Mouse (Mus musculus) lung, embryonic 14.5 days (tissue): ENCODE measurements around the gene Kremen2. TPM values are rescaled to one million over a fixed set of nuclear protein-coding genes. Genes with fewer than 3 reads are reported as not detected.

Experiments used
- ATAC-seq: fragments of 200-750 bp; cut with Nextera tagmentation; 2 replicates; pipeline ENCODE4 v1.8.0; 2017; ENCODE audit warnings: mild to moderate bottlenecking, moderate TSS enrichment, moderate library complexity; ENCODE audit not compliant: insufficient read depth
- DNase-seq: peaks from one replicate; pipeline ENCODE4 v3.0.0-alpha.2; 2015
- H3K27ac ChIP-seq: fragments of 300-500 bp; sonication (generic); 2 replicates; pipeline ENCODE4 v1.5.1; 2014; ENCODE audit warnings: low read depth, mild to moderate bottlenecking, moderate library complexity
- H3K27me3 ChIP-seq: fragments of 300-500 bp; sonication (generic); 2 replicates; pipeline ENCODE4 v1.6.1; 2014; ENCODE audit warnings: low read length, control low read depth; ENCODE audit not compliant: insufficient read depth
- H3K36me3 ChIP-seq: fragments of 300-500 bp; sonication (generic); 2 replicates; pipeline ENCODE4 v1.6.1; 2014; ENCODE audit warnings: control low read depth; ENCODE audit not compliant: insufficient read depth
- H3K4me1 ChIP-seq: fragments of 300-500 bp; sonication (generic); 2 replicates; pipeline ENCODE4 v1.6.1; 2014; ENCODE audit warnings: antibody characterized with exemption, control low read depth; ENCODE audit not compliant: insufficient read depth
- H3K4me2 ChIP-seq: fragments of 300-500 bp; sonication (generic); 2 replicates; pipeline ENCODE4 v1.6.1; 2014; ENCODE audit warnings: mild to moderate bottlenecking
- H3K4me3 ChIP-seq: fragments of 300-500 bp; sonication (generic); 2 replicates; pipeline ENCODE4 v1.5.1; 2014; ENCODE audit warnings: low read depth, low read length
- H3K9ac ChIP-seq: fragments of 300-500 bp; sonication (generic); 2 replicates; pipeline ENCODE4 v1.6.1; 2014
- H3K9me3 ChIP-seq: fragments of 300-500 bp; sonication (generic); 2 replicates; pipeline ENCODE4 v1.6.1; 2016; ENCODE audit warnings: low read depth, low read length, control low read depth
- CTCF ChIP-seq: IDR thresholded peaks from 2 replicates; pipeline ENCODE4 v1.5.1; 2016; ENCODE audit warnings: antibody characterized with exemption, low read depth
- WGBS: fragments of 180-500 bp; shearing (Covaris S2); extraction: QIAGEN DNeasy Blood & Tissue Kit; methylation state at CpG from one replicate; pipeline ENCODE4 v1.1.7; 2014; 5-methylcytosine and 5-hydroxymethylcytosine counted together
- polyA plus RNA-seq: library from polyadenylated mRNA; unstranded; fragments of >200 nt; fragmentation: Nextera tagmentation; extraction: Ambion mirVana; gene quantifications from 2 replicates; pipeline ENCODE4 v1.2.1, GENCODE M21; 2014

The Kremen2 gene
- polyA plus RNA-seq, 1 experiment from 2014 or later: not detected

DNA sequence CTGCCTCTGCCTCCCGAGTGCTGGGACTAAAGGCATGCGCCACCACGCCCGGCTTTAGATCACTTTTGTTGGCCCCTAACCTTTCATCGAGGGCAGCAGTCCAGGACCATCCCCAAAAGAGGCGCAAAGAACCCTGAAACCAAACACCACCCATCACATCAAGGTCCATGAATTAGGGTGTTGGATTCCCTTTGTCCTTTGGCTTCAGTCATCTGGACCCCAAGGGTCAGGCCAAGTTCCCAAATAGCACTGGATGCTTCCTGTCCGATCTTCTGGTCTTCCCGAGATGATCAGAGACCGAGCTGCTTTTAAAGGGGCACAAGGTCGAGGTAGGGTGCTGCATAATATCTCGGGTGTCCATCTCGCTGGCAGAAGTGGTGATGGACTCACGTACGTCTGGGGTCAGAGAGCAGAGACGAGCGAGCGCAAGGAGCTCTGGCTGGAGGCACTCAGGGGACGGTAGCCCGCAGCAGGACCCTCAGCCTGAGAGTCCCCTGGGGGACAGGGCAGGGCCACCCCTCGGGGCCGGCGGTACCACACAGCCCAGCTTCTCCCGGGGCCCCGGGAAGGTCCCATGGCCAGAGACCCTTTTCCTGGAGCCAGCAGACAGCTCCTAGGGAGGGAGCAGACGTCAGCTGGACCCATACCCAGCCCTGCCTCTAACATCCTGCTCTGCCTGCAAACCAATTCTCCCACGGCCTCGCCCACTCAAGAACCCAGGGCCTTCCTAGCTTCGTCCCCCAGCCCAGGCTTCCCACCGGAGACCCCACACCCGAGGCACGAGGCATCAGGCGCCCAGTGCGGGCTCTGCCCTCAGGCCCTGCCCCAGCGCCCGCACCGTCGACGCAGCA is 4.0 kb downstream of the Kremen2 start:
- Histone ChIP-seq H3K27ac (no peak overlapping the region), H3K4me1 (peaks cover 11% of the 10 kb centered on the region), H3K4me2 (no peak overlapping the region; the same call in 1 of the 2 replicates), H3K27me3 (peaks cover 60% of the 10 kb centered on the region), H3K9ac (no peak overlapping the region), H3K36me3 (peaks cover 11% of the 10 kb centered on the region), H3K4me3 (peak overlapping the region; percentile 8; the same call in 1 of the 2 replicates), H3K9me3 (no peaks in the 10 kb centered on the region)
- TF ChIP-seq CTCF: no peak
- 46% methylated on average over 38 of the region's 38 CpGs for WGBS
- DNase-seq: no peak
- no peak for ATAC-seq

DNA sequence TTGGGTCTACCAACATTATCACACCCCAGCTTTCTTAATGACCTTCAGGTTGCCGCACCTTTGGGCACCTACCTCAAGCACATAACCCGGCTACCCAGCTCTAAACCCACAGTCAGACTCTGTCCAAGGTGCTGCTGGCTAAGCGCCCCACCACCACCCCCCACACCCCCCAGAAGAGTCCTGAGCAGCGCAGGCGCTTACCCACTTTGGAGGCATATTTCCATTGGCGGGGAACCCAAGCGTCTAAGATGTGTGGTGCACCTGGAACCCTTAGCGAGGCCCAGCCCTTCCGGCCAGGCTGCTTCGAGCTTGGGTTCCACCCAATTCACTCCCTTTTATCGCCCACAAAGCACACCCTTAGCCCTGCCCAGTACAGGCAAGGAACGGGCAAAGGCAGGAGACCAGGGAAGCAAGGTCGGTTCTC is 5.0 kb downstream of the Kremen2 start, which contains the start of gene Paqr4:
Gene Paqr4, minus strand, starts transcription at position 270 of the 424 bp plus-strand sequence.
- Histone ChIP-seq H3K4me2 (peak within 1 kb of the TSS; percentile 99), H3K9ac (peak within 1 kb of the TSS; percentile 70), H3K9me3 (no peaks in the 10 kb centered on the region), H3K4me1 (peaks cover 8% of the 10 kb centered on the region), H3K36me3 (peaks cover 21% of the 10 kb centered on the region), H3K4me3 (peak within 1 kb of the TSS; percentile 72), H3K27ac (peak within 1 kb of the TSS; percentile 61), H3K27me3 (peaks cover 51% of the 10 kb centered on the region)
- no peak for DNase-seq
- TF ChIP-seq CTCF: no peak
- 6% methylated on average over 13 of the region's 13 CpGs for WGBS
- ATAC-seq: peak; percentile 9

DNA sequence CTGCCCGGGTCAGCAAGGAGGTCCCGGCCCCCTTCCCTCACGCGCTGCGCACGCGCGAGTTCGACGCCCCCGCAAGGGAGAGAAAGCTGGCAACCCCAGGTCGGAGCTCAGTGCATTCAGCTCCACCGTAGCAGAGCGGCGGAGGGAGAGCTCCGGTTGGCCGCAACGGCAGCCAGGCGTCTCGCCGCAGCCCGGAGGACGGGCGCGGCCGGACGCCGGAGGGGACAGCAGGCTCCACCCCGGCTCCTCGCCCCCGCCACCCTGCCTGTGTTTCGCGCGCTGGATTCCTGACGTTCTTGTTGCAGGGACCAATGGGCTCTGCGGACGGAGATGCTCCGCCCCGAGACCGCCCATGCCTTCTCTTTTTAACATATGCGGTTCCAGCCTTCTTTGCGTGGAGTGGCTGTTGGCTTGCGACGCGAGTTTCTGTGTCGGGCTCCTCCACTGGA is 5.5 kb downstream of the Kremen2 start:
- under 1% methylated on average over 46 of the region's 46 CpGs for WGBS
- Histone ChIP-seq H3K4me3 (peak overlapping the region; percentile 72), H3K4me1 (peaks cover 7% of the 10 kb centered on the region)

DNA sequence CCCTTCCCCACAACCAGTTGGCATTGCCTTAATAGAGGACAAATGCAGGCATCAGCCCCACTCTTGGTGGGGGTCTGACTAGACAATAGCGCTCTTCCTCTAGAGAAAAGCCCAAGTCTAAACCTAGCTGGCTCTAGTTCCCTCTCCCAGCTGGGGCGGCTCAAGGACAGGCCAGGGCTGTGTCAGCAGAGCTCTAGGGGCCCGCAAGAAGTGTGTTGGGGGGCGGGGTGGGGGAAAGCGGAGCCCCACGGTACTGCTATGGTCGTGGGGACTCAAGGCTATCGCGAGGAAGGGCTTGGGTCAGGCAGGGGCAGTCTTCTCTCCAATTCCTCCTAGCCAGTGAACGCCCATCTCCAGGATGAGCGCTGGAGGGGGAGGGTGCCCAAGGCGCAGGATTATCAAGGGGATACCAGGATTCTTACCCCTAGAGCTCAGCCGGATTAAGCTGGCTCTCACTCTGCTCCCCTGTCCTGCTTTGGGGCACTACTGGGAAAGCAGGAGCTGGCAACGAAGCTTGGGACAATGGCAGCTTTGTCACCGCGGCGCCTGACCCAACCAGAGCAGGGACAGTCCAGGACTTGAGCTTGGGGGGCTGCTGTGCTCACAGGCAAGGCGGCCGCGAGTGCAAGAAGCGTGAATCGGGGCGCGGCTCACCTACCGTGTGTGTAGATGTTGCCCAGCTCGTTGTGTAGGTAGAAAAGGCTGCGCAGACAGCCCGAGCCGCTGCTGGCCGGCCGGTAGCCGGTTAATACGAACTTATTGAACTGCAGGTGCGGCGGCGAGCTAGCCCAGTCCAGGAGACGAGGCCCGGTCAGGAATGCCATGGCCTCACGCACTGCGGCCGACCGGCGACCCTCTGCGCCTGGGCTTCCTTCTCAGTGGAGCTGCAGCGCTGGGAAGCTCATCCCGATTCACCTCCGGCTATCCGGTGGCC is 6.2 kb downstream of the Kremen2 start:
- ATAC-seq (peak; percentile 51), DNase-seq (peak; percentile 79)
- peak overlapping the region; percentile 61 for H3K27ac ChIP-seq

More for the DNA sequence above, 5.5 kb downstream of the Kremen2 start:
- Histone ChIP-seq H3K4me2 (peak overlapping the region; percentile 99), H3K9ac (peak overlapping the region; percentile 70), H3K27me3 (peaks cover 46% of the 10 kb centered on the region), H3K27ac (peak overlapping the region; percentile 61), H3K9me3 (no peaks in the 10 kb centered on the region), H3K36me3 (peaks cover 25% of the 10 kb centered on the region)
- ATAC-seq (peak; percentile 83), DNase-seq (peak; percentile 93)
- no peak for TF ChIP-seq CTCF

DNA sequence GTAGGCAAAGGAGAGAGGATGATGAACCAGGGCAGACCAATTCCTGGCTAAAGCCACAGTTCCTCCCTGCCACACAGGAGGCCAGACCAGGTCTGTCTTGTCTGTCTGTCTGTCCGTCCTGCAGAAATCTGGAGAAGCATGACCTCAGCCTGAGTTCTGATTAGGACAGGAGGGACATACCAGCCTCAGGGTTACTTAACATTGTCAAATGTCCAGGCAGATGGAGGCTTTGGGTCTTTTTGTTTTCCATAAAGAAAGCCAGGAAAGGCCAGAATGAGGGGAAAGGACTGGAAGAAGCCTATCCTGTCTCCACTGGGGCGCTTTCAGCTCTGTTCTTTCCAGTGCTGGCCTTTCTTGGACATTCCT is 6.8 kb downstream of the Kremen2 start:
- no peak for DNase-seq
- peak overlapping the region; percentile 61 for H3K27ac ChIP-seq
- WGBS: 32% methylated on average over 2 of the region's 2 CpGs

More for the DNA sequence above, 6.2 kb downstream of the Kremen2 start:
- peaks cover 30% of the 10 kb centered on the region for H3K36me3 ChIP-seq
- under 1% methylated on average over 48 of the region's 48 CpGs for WGBS
- H3K9me3 ChIP-seq: no peaks in the 10 kb centered on the region
- TF ChIP-seq CTCF: no peak
- peak overlapping the region; percentile 70 for H3K9ac ChIP-seq
- H3K27me3 ChIP-seq: peaks cover 39% of the 10 kb centered on the region
- peak overlapping the region; percentile 99 for H3K4me2 ChIP-seq
- H3K4me1 ChIP-seq: peaks cover 7% of the 10 kb centered on the region
- peak overlapping the region; percentile 72 for H3K4me3 ChIP-seq

DNA sequence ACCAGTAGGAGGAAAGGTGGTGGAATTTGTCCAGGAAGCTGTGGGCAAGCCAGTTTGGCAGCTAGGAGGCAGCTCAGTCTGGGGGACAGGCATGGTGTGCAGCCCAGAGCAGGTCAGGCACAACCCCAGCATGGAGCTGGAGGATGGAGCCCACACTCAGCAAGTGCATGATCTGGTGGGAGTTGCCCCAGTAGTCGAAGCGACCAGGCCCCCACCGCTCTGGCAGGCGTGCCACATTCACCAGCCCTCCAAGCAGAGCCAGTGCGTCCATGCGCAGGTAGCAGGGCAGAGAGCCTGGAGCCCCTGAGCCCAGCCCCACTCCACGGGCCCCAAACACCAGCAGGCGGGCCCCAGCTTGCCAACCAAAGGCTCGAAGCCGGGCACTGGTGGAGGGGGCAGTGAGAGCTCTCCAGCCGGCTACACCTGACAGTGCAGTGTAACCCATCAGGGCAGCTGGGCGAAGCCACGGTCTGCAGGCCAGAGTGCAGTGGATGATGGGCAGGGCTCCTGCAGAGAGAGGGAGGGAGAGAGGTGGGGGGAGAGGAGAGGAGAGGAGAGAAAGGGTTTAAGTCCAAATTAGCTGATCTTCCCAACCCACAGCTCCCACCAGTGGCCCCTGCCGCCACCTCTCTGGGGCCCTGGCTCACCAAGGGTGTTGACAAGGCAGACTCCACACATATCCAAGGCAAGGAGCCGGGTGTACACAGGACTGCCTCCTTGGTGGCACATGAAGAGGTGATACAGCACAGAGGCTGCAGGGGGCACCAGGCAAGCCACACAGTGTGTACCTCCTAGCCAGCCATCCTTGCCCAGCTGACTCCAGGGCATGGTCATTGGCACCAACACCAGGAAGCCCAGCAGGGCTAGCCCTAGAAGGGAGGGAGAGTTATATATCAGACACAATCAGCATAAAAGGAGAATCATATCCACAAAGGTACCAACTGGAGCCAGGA is 7.9 kb downstream of the Kremen2 start:
- Histone ChIP-seq H3K4me3 (no peak overlapping the region), H3K36me3 (peaks cover 33% of the 10 kb centered on the region), H3K27ac (no peak overlapping the region), H3K4me1 (peaks cover 7% of the 10 kb centered on the region), H3K27me3 (peaks cover 22% of the 10 kb centered on the region), H3K9ac (peak overlapping the region; percentile 7; the same call in 1 of the 2 replicates), H3K4me2 (peak overlapping the region; percentile 99), H3K9me3 (no peaks in the 10 kb centered on the region)
- TF ChIP-seq CTCF: peak; percentile 36; the same call in 1 of the 2 replicates
- DNase-seq (no peak), ATAC-seq (no peak)
- 65% methylated on average over 15 of the region's 15 CpGs for WGBS

More for the DNA sequence above, 6.8 kb downstream of the Kremen2 start:
- Histone ChIP-seq H3K36me3 (peaks cover 30% of the 10 kb centered on the region), H3K4me1 (peaks cover 7% of the 10 kb centered on the region), H3K9ac (peak overlapping the region; percentile 70), H3K4me2 (peak overlapping the region; percentile 99), H3K4me3 (peak overlapping the region; percentile 72), H3K9me3 (no peaks in the 10 kb centered on the region), H3K27me3 (peaks cover 33% of the 10 kb centered on the region)
- TF ChIP-seq CTCF: no peak
- no peak for ATAC-seq
